In the genomic region with DNA sequence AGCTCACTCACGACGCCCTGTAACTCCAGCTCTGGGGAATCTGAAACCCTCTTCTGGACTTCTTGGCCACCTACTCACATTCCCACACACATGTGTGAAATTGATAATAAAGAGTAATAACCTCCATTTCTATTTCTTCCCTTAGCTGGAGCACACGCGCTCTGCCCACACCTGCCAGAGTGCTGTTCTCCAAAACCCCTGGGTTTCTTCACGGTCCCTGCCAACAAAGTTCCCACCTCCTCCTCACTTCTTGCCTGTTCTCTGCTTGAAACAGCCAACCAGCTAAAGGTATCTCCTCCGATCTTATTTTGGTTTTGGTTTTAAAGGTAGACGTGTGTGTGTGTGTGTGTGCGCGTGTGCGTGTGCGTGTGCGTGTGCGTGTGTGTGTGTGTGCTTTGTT, we compare ENCODE assay signal across 39 mouse cellular contexts. TPM values are rescaled to one million over a fixed set of nuclear protein-coding genes. Genes with fewer than 3 reads are reported as not detected.
DNase-seq lines count a peak whose midpoint lies in the region; ATAC-seq lines count a peak whose summit lies in the region.
"Had no signal": no experiment of that assay in that cellular context is flagged by ENCODE, and none has a peak within 500 bp of the region (broad histone marks: within the 10 kb centered on the region; RNA-seq: fewer than 3 reads in every experiment).

No protein-coding gene starts in this region.

- ATAC-seq in frontal cortex, adult (ENCODE audit: low TSS enrichment), result peak; percentile 64
- no peak for ATAC-seq in midbrain, embryonic 16.5 days
- ATAC-seq: forebrain, embryonic 14.5 days; hindbrain, embryonic 16.5 days; Patski had no signal

- H3K4me2 ChIP-seq in midbrain, embryonic 16.5 days (ENCODE audit: low read length), result no peak overlapping the region
- H3K4me2 ChIP-seq: embryonic facial prominence, embryonic 12.5 days; heart, embryonic 15.5 days; kidney, embryonic 15.5 days; limb, embryonic 15.5 days; neural tube, embryonic 15.5 days had no signal

- intact Hi-C loops in left cerebral cortex, postnatal 25 days (cut with DNase I), result no loop called here
- intact Hi-C loops in left cerebral cortex, postnatal 10 days (cut with DNase I), result no loop called here

- WGBS in midbrain, embryonic 16.5 days, result 89% methylated on average over 13 of the region's 13 CpGs

- H3K4me3 ChIP-seq in midbrain, embryonic 16.5 days (ENCODE audit: low read depth, low read length), result no peak overlapping the region
- H3K4me3 ChIP-seq: embryonic facial prominence, embryonic 12.5 days; heart, embryonic 10.5 days; heart, embryonic 15.5 days; kidney, embryonic 15.5 days; layer of hippocampus, adult 2 months; limb, embryonic 10.5 days; limb, embryonic 15.5 days; neural tube, embryonic 15.5 days had no signal

- peaks cover 6% of the 10 kb centered on the region; the same call in 1 of the 2 replicates for H3K4me1 ChIP-seq in midbrain, embryonic 16.5 days (ENCODE audit: control insufficient read depth, insufficient read depth, low read length)
- H3K4me1 ChIP-seq: embryonic facial prominence, embryonic 12.5 days had no signal

- no peak overlapping the region for H3K27ac ChIP-seq in midbrain, embryonic 16.5 days (ENCODE audit: low read length)
- H3K27ac ChIP-seq: embryonic facial prominence, embryonic 12.5 days; heart, embryonic 10.5 days; heart, embryonic 15.5 days; kidney, embryonic 15.5 days; layer of hippocampus, adult 2 months; limb, embryonic 10.5 days; limb, embryonic 15.5 days; neural tube, embryonic 15.5 days had no signal

- H3K36me3 ChIP-seq in midbrain, embryonic 16.5 days (ENCODE audit: control insufficient read depth, insufficient read depth, low read length), result no peaks in the 10 kb centered on the region
- H3K36me3 ChIP-seq: embryonic facial prominence, embryonic 12.5 days; heart, embryonic 10.5 days; heart, embryonic 15.5 days; kidney, embryonic 15.5 days; limb, embryonic 10.5 days; limb, embryonic 15.5 days; neural tube, embryonic 15.5 days had no signal

- H3K9ac ChIP-seq in midbrain, embryonic 16.5 days (ENCODE audit: low read depth, low read length), result no peak overlapping the region
- H3K9ac ChIP-seq: embryonic facial prominence, embryonic 12.5 days; heart, embryonic 15.5 days; kidney, embryonic 15.5 days; limb, embryonic 15.5 days; neural tube, embryonic 15.5 days had no signal

- no peaks in the 10 kb centered on the region for H3K9me3 ChIP-seq in midbrain, embryonic 16.5 days (replicated peaks; ENCODE audit: control insufficient read depth, low read length, poor library complexity, severe bottlenecking)
- H3K9me3 ChIP-seq: embryonic facial prominence, embryonic 12.5 days; heart, embryonic 10.5 days; heart, embryonic 15.5 days; kidney, embryonic 15.5 days; limb, embryonic 10.5 days; limb, embryonic 15.5 days; neural tube, embryonic 15.5 days had no signal

- 0 out of 2 replicates have a peak, but pooled peaks cover 2% of the 10 kb centered on the region for H3K27me3 ChIP-seq in midbrain, embryonic 16.5 days (ENCODE audit: control insufficient read depth, insufficient read depth, low read depth, low read length)
- H3K27me3 ChIP-seq: heart, embryonic 15.5 days; kidney, embryonic 15.5 days; limb, embryonic 15.5 days; neural tube, embryonic 15.5 days; Patski had no signal

- DNase-seq in frontal cortex, postnatal 10 days (ENCODE audit: low spot score in 2 of 2), result no peak
- peak; percentile 33 to 75 for DNase-seq in left cerebral cortex, postnatal 25 days (ENCODE audit: low spot score in 2 of 2)
- no peak for DNase-seq in left cerebral cortex, postnatal 10 days (ENCODE audit: extremely low spot score in 1 of 2, low spot score in 2 of 2)
- peak; percentile 40 to 46 for DNase-seq in right cerebral cortex, adult 2 months (ENCODE audit: low spot score in 2 of 2)
- no peak for DNase-seq in right cerebral cortex, postnatal 10 days (ENCODE audit: low spot score in 2 of 2)
- no peak for DNase-seq in kidney, postnatal 14 days
- DNase-seq: adrenal gland, postnatal 14 days; cerebellum, adult 11-12 months; cerebellum, adult 9-11 months; embryo, embryonic 11 days; gastrocnemius, postnatal 25 days; heart, adult 11 months; kidney, adult 18-20 months; kidney, postnatal 36 days; lung, postnatal 14 days; midbrain, embryonic 14.5 days; retina, postnatal 1 day; thymus, adult 2 months; thymus, postnatal 36 days had no signal

RNA-seq across cellular contexts. Expression of gene Ddi2, which starts 7.2 kb away (rescaled TPM):
- total RNA-seq in left cerebral cortex, postnatal 25 days (2021), result 10 to 100 TPM; 39.8 to 41.1 TPM
- total RNA-seq in left cerebral cortex, postnatal 10 days (2021), result 10 to 100 TPM; 27.7 to 28.1 TPM
- 10.0 and 12.6 TPM in 2 replicates for polyA plus RNA-seq in midbrain, embryonic 16.5 days (2015; fragmentation: Nextera tagmentation; extraction: Ambion mirVana)

RNA-seq across cellular contexts. Expression of gene Agmat, which starts 16.1 kb away (rescaled TPM):
- under 1 TPM; 0.60 to 0.94 TPM for total RNA-seq in left cerebral cortex, postnatal 25 days (2021)
- total RNA-seq in left cerebral cortex, postnatal 10 days (2021), result under 1 TPM in 1 of 2 experiments, not detected in 1; 0.24 TPM
- polyA plus RNA-seq in midbrain, embryonic 16.5 days (2015; fragmentation: Nextera tagmentation; extraction: Ambion mirVana), result not detected in 2 replicates
- total RNA-seq: CH12.LX; layer of hippocampus, adult 2 months; layer of hippocampus, postnatal 14 days had no signal
- polyA plus RNA-seq: C2C12; embryonic facial prominence, embryonic 12.5 days; forebrain, embryonic 14.5 days; hindbrain, embryonic 11.5 days; limb, embryonic 10.5 days; limb, embryonic 15.5 days; midbrain, embryonic 14.5 days; neural tube, embryonic 15.5 days; Patski had no signal

RNA-seq across cellular contexts. Expression of gene Rsc1a1, which starts 45.0 kb away (rescaled TPM):
- 1 to 10 TPM in 1 of 2 experiments, under 1 TPM in 1; 0.30 to 2.4 TPM for total RNA-seq in left cerebral cortex, postnatal 25 days (2021)
- total RNA-seq in left cerebral cortex, postnatal 10 days (2021), result 1 to 10 TPM in 1 of 2 experiments, under 1 TPM in 1; 0.41 to 3.0 TPM
- polyA plus RNA-seq in midbrain, embryonic 16.5 days (2015; fragmentation: Nextera tagmentation; extraction: Ambion mirVana), result 1.7 TPM in 1 of 2 replicates, not detected in the other
- total RNA-seq: heart, postnatal 25 days; layer of hippocampus, adult 2 months had no signal
- polyA plus RNA-seq: embryonic facial prominence, embryonic 12.5 days; heart, embryonic 15.5 days; hindbrain, embryonic 16.5 days; kidney, embryonic 15.5 days; liver, embryonic 16.5 days; midbrain, embryonic 14.5 days; neural tube, embryonic 15.5 days; stomach, postnatal 0 days had no signal

Comparison
In these comparisons a context has a peak if more than half of its experiments do, and no peak if none do; other contexts are left out.
1. DNase-seq: peak in left cerebral cortex, postnatal 25 days (2 of 2) and right cerebral cortex, adult 2 months (2 of 2); none in frontal cortex, postnatal 10 days (0 of 2), left cerebral cortex, postnatal 10 days (0 of 2), right cerebral cortex, postnatal 10 days (0 of 2) and kidney, postnatal 14 days (single experiment).